Mouse (Mus musculus): ENCODE data around the gene Tnfrsf12a.

Gene Tnfrsf12a

GRCm38 (mm10) chr17:23651363-23651762, 25.9 kb downstream of the Tnfrsf12a start:
- in situ Hi-C loops (cut with MboI, MseI) = no loop called here

GRCm38 (mm10) chr17:23645894-23646293, 31.4 kb downstream of the Tnfrsf12a start:
- in situ Hi-C loops (cut with MboI, MseI) = no loop called here

- in situ Hi-C loops (cut with MboI, MseI) = no loop called here
These were observed 32.4 kb downstream of the Tnfrsf12a start, which contains the start of gene Mmp25 for GRCm38 (mm10) chr17:23644613-23645495. Gene Mmp25 (minus strand): TSS chr17:23645277.

- in situ Hi-C loops (cut with MboI, MseI) = no loop called here
These were observed 46.0 kb downstream of the Tnfrsf12a start for GRCm38 (mm10) chr17:23631241-23631640.

GRCm38 (mm10) chr17:23630195-23631020, 46.9 kb downstream of the Tnfrsf12a start:
- in situ Hi-C loops (cut with MboI, MseI) = no loop called here

- in situ Hi-C loops (cut with MboI, MseI) = no loop called here
These were observed 49.5 kb downstream of the Tnfrsf12a start for GRCm38 (mm10) chr17:23627813-23628212.
